Mouse (Mus musculus) cortical plate, adult 2 months (tissue): ENCODE measurements at regions not wholly inside any gene's neighbourhood (a gene's known extent, or its start where the extent isn't known, plus 50 kb on each side); places are given as distances from the start of the nearest gene placed in this dataset.

Experiments
- CTCF ChIP-seq: fragments of 200-500 bp; IDR thresholded peaks from 2 replicates; pipeline ENCODE4 v1.5.1; 2011; ENCODE audit warnings: mild to moderate bottlenecking, control low read depth, low read length; ENCODE audit not compliant: insufficient read depth; ENCODE audit errors: extremely low read depth
- POLR2A ChIP-seq: fragments of 200-500 bp; IDR thresholded peaks from 2 replicates; pipeline ENCODE4 v1.6.1; 2011; ENCODE audit warnings: mild to moderate bottlenecking, low read length, control low read depth; ENCODE audit not compliant: insufficient read depth; ENCODE audit errors: extremely low read depth

GRCm38 (mm10) chr9:11277810-11278209 is 373.2 kb upstream of the Cntn5 start:
- TF ChIP-seq CTCF (no peak), POLR2A (no peak)
